In the genomic region with DNA sequence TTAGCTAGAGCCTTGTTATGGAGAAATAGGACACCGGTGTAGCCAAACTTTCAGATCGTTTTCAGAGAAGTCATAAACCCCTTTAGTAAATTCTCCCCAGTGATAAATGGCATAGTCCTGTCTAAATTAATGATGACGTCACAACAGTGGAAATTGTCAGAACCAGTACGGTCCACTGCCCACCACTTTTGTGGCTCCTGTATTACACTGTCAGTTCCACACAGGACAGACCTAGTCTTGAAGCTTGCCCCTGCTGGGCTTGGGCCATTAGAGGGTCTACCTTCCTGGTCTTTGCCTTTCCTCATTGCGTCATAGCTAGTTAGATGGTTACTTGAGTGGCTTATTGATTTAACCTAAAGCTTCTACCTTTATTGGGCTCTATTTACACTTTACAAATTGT, we compare ENCODE assay signal across 15 mouse cellular contexts.
"Had no signal": no experiment of that assay in that cellular context is flagged by ENCODE, and none has a peak within 500 bp of the region (broad histone marks: within the 10 kb centered on the region; RNA-seq: fewer than 3 reads in every experiment).

No protein-coding gene starts in this region.

- H3K27me3 ChIP-seq: limb, embryonic 12.5 days; liver, embryonic 13.5 days; lung, embryonic 15.5 days; megakaryocyte, embryonic 14.5 days; neural tube, embryonic 13.5 days had no signal

- H3K4me2 ChIP-seq: limb, embryonic 12.5 days; liver, embryonic 13.5 days; lung, embryonic 15.5 days; neural tube, embryonic 13.5 days had no signal

- H3K36me3 ChIP-seq: liver, embryonic 13.5 days; lung, embryonic 15.5 days; neural tube, embryonic 13.5 days had no signal

- ATAC-seq: liver, postnatal 0 days had no signal

- DNase-seq: kidney, adult 11 months; kidney, postnatal 36 days; layer of hippocampus, adult 9-11 months; layer of hippocampus, postnatal 36 days; liver; liver, embryonic 13.5 days; liver, postnatal 0 days; lung, postnatal 14 days; right cerebral cortex, postnatal 14 days; thymus, postnatal 4 days had no signal

- H3K4me1 ChIP-seq: lung, embryonic 15.5 days; megakaryocyte, embryonic 14.5 days had no signal

- H3K4me3 ChIP-seq: limb, embryonic 12.5 days; liver, embryonic 13.5 days; lung, embryonic 15.5 days; megakaryocyte, embryonic 14.5 days; neural tube, embryonic 13.5 days had no signal

- H3K9ac ChIP-seq: limb, embryonic 12.5 days; liver, embryonic 13.5 days; liver, postnatal 0 days; lung, embryonic 15.5 days; neural tube, embryonic 13.5 days had no signal

- H3K27ac ChIP-seq: limb, embryonic 12.5 days; liver, embryonic 13.5 days; lung, embryonic 15.5 days; macrophage; neural tube, embryonic 13.5 days had no signal

- H3K9me3 ChIP-seq: limb, embryonic 12.5 days; liver, embryonic 13.5 days; lung, embryonic 15.5 days; neural tube, embryonic 13.5 days had no signal
